ENCODE assay signal across 18 mouse cellular contexts in genomic region chr16:58349802-58350201, GRCm38 (mm10). TPM values are rescaled to one million over a fixed set of nuclear protein-coding genes. Genes with fewer than 3 reads are reported as not detected.
DNase-seq lines count a peak whose midpoint lies in the region; ATAC-seq and TF ChIP-seq lines count a peak whose summit lies in the region.
"Had no signal": no experiment of that assay in that cellular context is flagged by ENCODE, and none has a peak within 500 bp of the region (broad histone marks: within the 10 kb centered on the region; RNA-seq: fewer than 3 reads in every experiment).

No protein-coding gene starts in this region.

- H3K9me3 ChIP-seq in limb, embryonic 12.5 days, result no peaks in the 10 kb centered on the region
- H3K9me3 ChIP-seq in limb, embryonic 10.5 days (replicated peaks), result no peaks in the 10 kb centered on the region
- no peaks in the 10 kb centered on the region for H3K9me3 ChIP-seq in embryonic facial prominence, embryonic 12.5 days
- H3K9me3 ChIP-seq: hindbrain, embryonic 12.5 days; liver, embryonic 12.5 days had no signal

- H3K36me3 ChIP-seq in heart, adult 2 months (ENCODE audit: control insufficient read depth, insufficient read depth, low read length), result peaks cover 3% of the 10 kb centered on the region; the same call in 1 of the 2 replicates
- no peaks in the 10 kb centered on the region for H3K36me3 ChIP-seq in limb, embryonic 12.5 days
- H3K36me3 ChIP-seq in limb, embryonic 10.5 days, result no peaks in the 10 kb centered on the region
- no peaks in the 10 kb centered on the region for H3K36me3 ChIP-seq in embryonic facial prominence, embryonic 12.5 days
- H3K36me3 ChIP-seq: hindbrain, embryonic 12.5 days; liver, embryonic 12.5 days had no signal

- H3K79me2 ChIP-seq in heart, adult 2 months (replicated peaks; ENCODE audit: control insufficient read depth, insufficient read depth, low read length), result no peaks in the 10 kb centered on the region

- no peak for TF ChIP-seq POLR2A in heart, adult 2 months (IDR thresholded peaks at IDR 0.05; ENCODE audit: insufficient read depth, low read depth, low read length)

- no peak for DNase-seq in heart, adult 2 months
- DNase-seq in heart, adult 11 months, result no peak
- no peak for DNase-seq in limb, embryonic 10.5 days (ENCODE audit: low spot score)
- DNase-seq in cerebellum, postnatal 14 days, result no peak
- DNase-seq: B cell, adult 2 months; cerebellum, adult 8-10 months; gastrocnemius, postnatal 14 days; kidney, postnatal 36 days; thymus, postnatal 36 days had no signal

- H3K9ac ChIP-seq in heart, adult 2 months (ENCODE audit: low read depth, low read length), result no peak overlapping the region
- H3K9ac ChIP-seq in limb, embryonic 12.5 days (replicated peaks), result no peak overlapping the region
- no peak overlapping the region for H3K9ac ChIP-seq in embryonic facial prominence, embryonic 12.5 days
- H3K9ac ChIP-seq: hindbrain, embryonic 12.5 days; liver, embryonic 12.5 days had no signal

- no peak for TF ChIP-seq CTCF in heart, adult 2 months (IDR thresholded peaks at IDR 0.05)

- no peak overlapping the region for H3K4me2 ChIP-seq in limb, embryonic 12.5 days
- 0 out of 2 replicates have a peak overlapping the region, but pooled peaks have one; percentile 13 for H3K4me2 ChIP-seq in embryonic facial prominence, embryonic 12.5 days (replicated peaks)
- H3K4me2 ChIP-seq: hindbrain, embryonic 12.5 days; liver, embryonic 12.5 days had no signal

- peak overlapping the region; percentile 11; the same call in 1 of the 2 replicates for H3K27ac ChIP-seq in heart, adult 2 months
- H3K27ac ChIP-seq in limb, embryonic 12.5 days, result peak overlapping the region; percentile 13; the same call in 1 of the 2 replicates
- H3K27ac ChIP-seq in limb, embryonic 10.5 days, result no peak overlapping the region
- H3K27ac ChIP-seq in embryonic facial prominence, embryonic 12.5 days, result 0 out of 2 replicates have a peak overlapping the region, but pooled peaks have one; percentile 54
- H3K27ac ChIP-seq: hindbrain, embryonic 12.5 days; liver, embryonic 12.5 days had no signal

- no peak for ATAC-seq in limb, embryonic 12.5 days (ENCODE audit: insufficient number of reproducible peaks, insufficient read depth, low FRiP score, low TSS enrichment, low read depth)
- ATAC-seq in embryonic facial prominence, embryonic 12.5 days (ENCODE audit: insufficient number of reproducible peaks, insufficient read depth, low FRiP score, low TSS enrichment), result no peak
- no peak for ATAC-seq in megakaryocyte, adult 5-6 weeks (ENCODE audit: poor library complexity, severe bottlenecking)
- no peak for ATAC-seq in granulocyte monocyte progenitor cell, adult 5-6 weeks (replicated peaks; ENCODE audit: poor library complexity, severe bottlenecking)
- ATAC-seq: activated CD4-positive, CD25-positive, alpha-beta regulatory T cell, adult 4 months; forebrain, embryonic 16.5 days; intestine, postnatal 0 days; liver, embryonic 12.5 days had no signal

- TF ChIP-seq EP300 in heart, adult 2 months (IDR thresholded peaks at IDR 0.05; ENCODE audit: insufficient read depth, low read depth, low read length), result no peak

- 23% methylated on average over 2 of the region's 2 CpGs for WGBS in heart, adult 2 months
- 47% methylated on average over 2 of the region's 2 CpGs for WGBS in limb, embryonic 12.5 days
- 66% methylated on average over 2 of the region's 2 CpGs for WGBS in limb, embryonic 10.5 days
- 20% methylated on average over 2 of the region's 2 CpGs for WGBS in embryonic facial prominence, embryonic 12.5 days

- no peaks in the 10 kb centered on the region; the same call in 1 of the 2 replicates for H3K4me1 ChIP-seq in heart, adult 2 months (ENCODE audit: control insufficient read depth, insufficient read depth, low read length)
- peaks cover 8% of the 10 kb centered on the region for H3K4me1 ChIP-seq in limb, embryonic 12.5 days (replicated peaks)
- peaks cover 16% of the 10 kb centered on the region for H3K4me1 ChIP-seq in limb, embryonic 10.5 days
- peaks cover 14% of the 10 kb centered on the region for H3K4me1 ChIP-seq in embryonic facial prominence, embryonic 12.5 days
- H3K4me1 ChIP-seq: liver, embryonic 12.5 days had no signal

- no peaks in the 10 kb centered on the region for H3K27me3 ChIP-seq in heart, adult 2 months (ENCODE audit: control insufficient read depth, insufficient read depth, low read length)
- no peaks in the 10 kb centered on the region for H3K27me3 ChIP-seq in limb, embryonic 12.5 days
- no peaks in the 10 kb centered on the region for H3K27me3 ChIP-seq in limb, embryonic 10.5 days (ENCODE audit: low read depth, poor library complexity, severe bottlenecking)
- no peaks in the 10 kb centered on the region for H3K27me3 ChIP-seq in embryonic facial prominence, embryonic 12.5 days
- H3K27me3 ChIP-seq: hindbrain, embryonic 12.5 days; liver, embryonic 12.5 days had no signal

- intact Hi-C loops in heart, adult 2 months (cut with DNase I), result loop anchor here (2.0 kb wide), 1 partner anchor 29 kb away; no protein-coding TSS in a partner anchor

- H3K4me3 ChIP-seq in heart, adult 2 months, result no peak overlapping the region
- H3K4me3 ChIP-seq in limb, embryonic 12.5 days (replicated peaks), result no peak overlapping the region
- H3K4me3 ChIP-seq in limb, embryonic 10.5 days, result no peak overlapping the region
- H3K4me3 ChIP-seq in embryonic facial prominence, embryonic 12.5 days, result no peak overlapping the region
- H3K4me3 ChIP-seq: hindbrain, embryonic 12.5 days; liver, embryonic 12.5 days had no signal

RNA-seq across cellular contexts. Expression of gene Dcbld2, which starts 58.4 kb away (rescaled TPM):
- total RNA-seq in heart, adult 2 months (2021), result 10 to 100 TPM; 14.0 to 16.8 TPM
- polyA plus RNA-seq in heart, adult 2 months (2012; rRNA removed), result 9.0 and 17.8 TPM in 2 replicates
- polyA plus RNA-seq in limb, embryonic 12.5 days (2016; fragmentation: Nextera tagmentation; extraction: Ambion mirVana), result 7.0 and 10.0 TPM in 2 replicates
- 7.0 and 7.3 TPM in 2 replicates for polyA plus RNA-seq in limb, embryonic 10.5 days (2016; fragmentation: Nextera tagmentation; extraction: Ambion mirVana)
- polyA plus RNA-seq in embryonic facial prominence, embryonic 12.5 days (2016; fragmentation: Nextera tagmentation; extraction: Ambion mirVana), result 7.5 and 9.6 TPM in 2 replicates
- total RNA-seq in megakaryocyte, adult 5-6 weeks (2015), result 0.50 and 0.62 TPM in 2 replicates
- total RNA-seq in megakaryocyte, adult 5-6 weeks (2017), result 0.45 and 0.59 TPM in 2 replicates
- 0.73 and 1.7 TPM in 2 replicates for total RNA-seq in granulocyte monocyte progenitor cell, adult 5-6 weeks (2014; fragmentation: Nextera tagmentation)
- 0.09 TPM in 1 of 2 replicates, not detected in the other for total RNA-seq in granulocyte monocyte progenitor cell, adult 5-6 weeks (2017)
